Comparison of ENCODE assay signal across 16 mouse cellular contexts in the genomic region with DNA sequence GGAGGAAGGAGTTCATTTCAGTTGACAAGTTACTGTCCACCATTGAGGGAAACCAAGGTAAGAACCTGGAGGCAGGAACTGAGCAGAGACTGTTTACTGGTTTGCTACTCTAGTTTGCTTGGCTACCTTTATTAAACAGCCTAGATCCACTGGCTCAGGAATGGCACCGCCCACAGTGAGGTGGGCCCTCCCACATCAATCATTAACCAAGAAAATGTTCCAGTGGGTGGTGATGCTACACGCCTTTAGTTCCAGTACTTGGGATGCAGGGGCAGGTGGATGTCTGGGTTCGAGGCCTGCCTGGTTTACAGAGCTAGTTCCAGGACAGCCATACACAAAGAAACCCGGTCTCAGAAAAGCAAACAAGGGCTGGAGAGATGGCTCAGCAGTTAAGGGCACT. TPM values are rescaled to one million over a fixed set of nuclear protein-coding genes. Genes with fewer than 3 reads are reported as not detected.
A peak's percentile ranks its signal among the peaks of the same experiment; 100 is the strongest.
DNase-seq lines count a peak whose midpoint lies in the region; ATAC-seq and TF ChIP-seq lines count a peak whose summit lies in the region.
"Had no signal": no experiment of that assay in that cellular context is flagged by ENCODE, and none has a peak within 500 bp of the region (broad histone marks: within the 10 kb centered on the region; RNA-seq: fewer than 3 reads in every experiment).

No protein-coding gene starts in this region.

- H3K36me3 ChIP-seq in liver, adult 2 months (ENCODE audit: control insufficient read depth, insufficient read depth, low read length): peaks cover 14% of the 10 kb centered on the region; the same call in 1 of the 2 replicates
- H3K36me3 ChIP-seq in liver, embryonic 11.5 days (ENCODE audit: control insufficient read depth, insufficient read depth, low read length): no peaks in the 10 kb centered on the region
- H3K36me3 ChIP-seq in liver, embryonic 16.5 days (ENCODE audit: control insufficient read depth, insufficient read depth): peaks cover 3% of the 10 kb centered on the region

- no peaks in the 10 kb centered on the region for H3K27me3 ChIP-seq in liver, adult 2 months (ENCODE audit: control insufficient read depth, insufficient read depth, low read length)
- H3K27me3 ChIP-seq in liver, embryonic 11.5 days (replicated peaks; ENCODE audit: control insufficient read depth, insufficient read depth, low read length): no peaks in the 10 kb centered on the region
- H3K27me3 ChIP-seq in liver, embryonic 16.5 days (ENCODE audit: control insufficient read depth, insufficient read depth, low read depth, low read length): no peaks in the 10 kb centered on the region
- H3K27me3 ChIP-seq: heart, embryonic 13.5 days had no signal

- H3K79me2 ChIP-seq in liver, adult 2 months (ENCODE audit: control insufficient read depth, insufficient read depth, low read length): no peaks in the 10 kb centered on the region; the same call in 1 of the 2 replicates

- peaks cover 31% of the 10 kb centered on the region for H3K4me1 ChIP-seq in liver, adult 2 months (ENCODE audit: control insufficient read depth, insufficient read depth, low read length)
- H3K4me1 ChIP-seq in liver, embryonic 11.5 days (replicated peaks; ENCODE audit: control insufficient read depth, insufficient read depth, low read length): peaks cover 12% of the 10 kb centered on the region
- peaks cover 29% of the 10 kb centered on the region for H3K4me1 ChIP-seq in liver, embryonic 16.5 days (ENCODE audit: control insufficient read depth, low read depth, low read length)

- H3K27ac ChIP-seq in liver, adult 2 months (replicated peaks; ENCODE audit: insufficient read depth, low read depth, low read length): peak overlapping the region; percentile 99
- no peak overlapping the region for H3K27ac ChIP-seq in liver, embryonic 11.5 days (ENCODE audit: low read depth, low read length)
- H3K27ac ChIP-seq in liver, embryonic 16.5 days (ENCODE audit: low read length): peak overlapping the region; percentile 29; the same call in 1 of the 2 replicates
- H3K27ac ChIP-seq: heart, embryonic 13.5 days had no signal

- 0 out of 2 replicates have a peak, but pooled peaks have one; percentile 30 for TF ChIP-seq POLR2A in liver, adult 2 months (IDR thresholded peaks at IDR 0.05; ENCODE audit: extremely low read depth, insufficient read depth, low read length)

- no peak for TF ChIP-seq CTCF in liver, adult 2 months (IDR thresholded peaks at IDR 0.05; ENCODE audit: low read depth, low read length)

- peak overlapping the region; percentile 93; the same call in 1 of the 2 replicates for H3K9ac ChIP-seq in liver, adult 2 months (ENCODE audit: low read depth, low read length)
- no peak overlapping the region for H3K9ac ChIP-seq in liver, embryonic 11.5 days (ENCODE audit: low read depth, low read length)
- no peak overlapping the region for H3K9ac ChIP-seq in liver, embryonic 16.5 days (ENCODE audit: low read depth, low read length)
- H3K9ac ChIP-seq: heart, embryonic 13.5 days; lung, embryonic 14.5 days had no signal

- no peak overlapping the region; the same call in 1 of the 2 replicates for H3K4me2 ChIP-seq in liver, embryonic 11.5 days
- peak overlapping the region; percentile 95 for H3K4me2 ChIP-seq in liver, embryonic 16.5 days (ENCODE audit: low read depth, low read length)

- no peaks in the 10 kb centered on the region for H3K9me3 ChIP-seq in liver, embryonic 11.5 days (ENCODE audit: control insufficient read depth, low read length)
- H3K9me3 ChIP-seq in liver, embryonic 16.5 days (replicated peaks; ENCODE audit: control insufficient read depth, low read length): no peaks in the 10 kb centered on the region
- H3K9me3 ChIP-seq: heart, embryonic 13.5 days had no signal

- WGBS in liver, adult 2 months: 38% methylated on average over 4 of the region's 4 CpGs
- 78% methylated on average over 4 of the region's 4 CpGs for whole genome bisulfite sequencing in liver, embryonic 11.5 days
- WGBS in liver, embryonic 16.5 days (ENCODE audit: insufficient replicate concordance): 66% methylated on average over 4 of the region's 4 CpGs

- ATAC-seq in liver, embryonic 11.5 days (replicated peaks; ENCODE audit: low FRiP score): no peak
- ATAC-seq in liver, embryonic 16.5 days (ENCODE audit: low read depth): no peak
- no peak for ATAC-seq in cerebellum, adult (ENCODE audit: insufficient number of reproducible peaks, low FRiP score, low TSS enrichment)
- ATAC-seq: forebrain, embryonic 14.5 days; midbrain, embryonic 16.5 days had no signal

- H3K4me3 ChIP-seq in liver, adult 2 months (ENCODE audit: insufficient read depth, low read depth, low read length): peak overlapping the region; percentile 91
- H3K4me3 ChIP-seq in liver, embryonic 11.5 days (ENCODE audit: low read depth, low read length): no peak overlapping the region
- peak overlapping the region; percentile 76 for H3K4me3 ChIP-seq in liver, embryonic 16.5 days (ENCODE audit: low read depth, low read length)

- DNase-seq in liver, adult 2 months (ENCODE audit: extremely low read depth, low read depth, low spot score): peak; percentile 92
- no peak for DNase-seq in liver, embryonic 11.5 days (ENCODE audit: low spot score)
- DNase-seq in kidney, adult 8-10 months: peak; percentile 82 to 89
- DNase-seq in kidney, postnatal 14 days: peak; percentile 72
- DNase-seq in thymus, postnatal 4 days: no peak
- DNase-seq: cerebellum, adult 11-12 months; cerebellum, postnatal 25 days; layer of hippocampus, postnatal 36 days; lung, embryonic 14.5 days; right cerebral cortex, adult 18-20 months had no signal

RNA-seq across cellular contexts. Expression of a gene that starts 1.8 kb away (rescaled TPM):
- total RNA-seq in liver, adult 2 months (2014; rRNA removed): 184 and 192 TPM in 2 replicates
- 447 and 506 TPM in 2 replicates for polyA plus RNA-seq in liver, adult 2 months (2012; rRNA removed)
- 30.7 and 31.0 TPM in 2 replicates for polyA plus RNA-seq in liver, embryonic 11.5 days (2014; fragmentation: Nextera tagmentation; extraction: Ambion mirVana)
- 30.0 and 33.9 TPM in 2 replicates for polyA plus RNA-seq in liver, embryonic 16.5 days (2015; fragmentation: Nextera tagmentation; extraction: Ambion mirVana)

RNA-seq across cellular contexts. Expression of a gene that starts 10.6 kb away (rescaled TPM):
- total RNA-seq in liver, adult 2 months (2014; rRNA removed): 0.46 TPM in 1 of 2 replicates, not detected in the other
- not detected in 2 replicates for polyA plus RNA-seq in liver, adult 2 months (2012; rRNA removed)
- not detected in 2 replicates for polyA plus RNA-seq in liver, embryonic 11.5 days (2014; fragmentation: Nextera tagmentation; extraction: Ambion mirVana)
- 0.34 TPM in 1 of 2 replicates, not detected in the other for polyA plus RNA-seq in liver, embryonic 16.5 days (2015; fragmentation: Nextera tagmentation; extraction: Ambion mirVana)
- total RNA-seq: hematopoietic stem cell, adult 5-6 weeks had no signal
- polyA plus RNA-seq: forebrain, embryonic 14.5 days; lung, embryonic 14.5 days; midbrain, embryonic 16.5 days had no signal

RNA-seq across cellular contexts. Expression of a gene that starts 14.0 kb away (rescaled TPM):
- total RNA-seq in liver, adult 2 months (2014; rRNA removed): 290 TPM in 2 replicates
- 265 and 300 TPM in 2 replicates for polyA plus RNA-seq in liver, adult 2 months (2012; rRNA removed)
- polyA plus RNA-seq in liver, embryonic 11.5 days (2014; fragmentation: Nextera tagmentation; extraction: Ambion mirVana): 301 and 321 TPM in 2 replicates
- 168 and 174 TPM in 2 replicates for polyA plus RNA-seq in liver, embryonic 16.5 days (2015; fragmentation: Nextera tagmentation; extraction: Ambion mirVana)

RNA-seq across cellular contexts. Expression of a gene that starts 14.6 kb away (rescaled TPM):
- total RNA-seq in liver, adult 2 months (2014; rRNA removed): 0.74 and 1.2 TPM in 2 replicates
- 2.3 and 3.9 TPM in 2 replicates for polyA plus RNA-seq in liver, adult 2 months (2012; rRNA removed)
- 0.41 and 0.45 TPM in 2 replicates for polyA plus RNA-seq in liver, embryonic 11.5 days (2014; fragmentation: Nextera tagmentation; extraction: Ambion mirVana)
- 0.24 TPM in 1 of 2 replicates, not detected in the other for polyA plus RNA-seq in liver, embryonic 16.5 days (2015; fragmentation: Nextera tagmentation; extraction: Ambion mirVana)
- total RNA-seq: hematopoietic stem cell, adult 5-6 weeks; layer of hippocampus, postnatal 36 days had no signal
- polyA plus RNA-seq: midbrain, embryonic 16.5 days had no signal

RNA-seq across cellular contexts. Expression of a gene that starts 20.3 kb away (rescaled TPM):
- total RNA-seq in liver, adult 2 months (2014; rRNA removed): 802 and 1,081 TPM in 2 replicates
- 2,199 and 2,424 TPM in 2 replicates for polyA plus RNA-seq in liver, adult 2 months (2012; rRNA removed)
- polyA plus RNA-seq in liver, embryonic 11.5 days (2014; fragmentation: Nextera tagmentation; extraction: Ambion mirVana): 2,083 and 2,225 TPM in 2 replicates
- 868 and 907 TPM in 2 replicates for polyA plus RNA-seq in liver, embryonic 16.5 days (2015; fragmentation: Nextera tagmentation; extraction: Ambion mirVana)

Comparison
In these comparisons a context has a peak if more than half of its experiments do, and no peak if none do; other contexts are left out.
1. DNase-seq: peak in liver, adult 2 months (single experiment), kidney, adult 8-10 months (2 of 2) and kidney, postnatal 14 days (single experiment); none in liver, embryonic 11.5 days (single experiment) and thymus, postnatal 4 days (single experiment).
2. RNA of a gene that starts 1.8 kb away (polyA plus RNA-seq): 447 to 506 TPM in liver, adult 2 months; 30.0 to 33.9 TPM in liver, embryonic 16.5 days and 30.7 to 31.0 TPM in liver, embryonic 11.5 days; every median in the first group is over 10 times any median in the second.